Mouse (Mus musculus) CH12F3 (cell line): Measurements from ENCODE around the gene Scgb2a2.
"Not testable (repeated sequence)": the region's sequence is repeated elsewhere in the genome, so short reads cannot be mapped to it uniquely, and the experiment has no call there.

Source experiments
- in situ Hi-C: fragments of 300-500 bp; cut with MboI; formaldehyde crosslinking; loops from 2 replicates; pipeline ENCODE4 v1.14.3; 2020; ENCODE audit warnings: low sequenced_read_pairs

The Scgb2a2 gene

GRCm38 (mm10) chr19:9847262-9847661 lies at the start of gene Scgb2a2:
Gene Scgb2a2, plus strand, starts transcription at chr19:9847562.
- in situ Hi-C loops, result no loop called here

GRCm38 (mm10) chr19:9836581-9837340 lies 10.6 kb upstream of the Scgb2a2 start:
- in situ Hi-C loops, result not testable (repeated sequence)

- in situ Hi-C loops, result no loop called here
Observed at GRCm38 (mm10) chr19:9837341-9837715, 10.0 kb upstream of the Scgb2a2 start.

- in situ Hi-C loops, result not testable (repeated sequence)
Observed at GRCm38 (mm10) chr19:9849368-9850075, 2.2 kb downstream of the Scgb2a2 start.

GRCm38 (mm10) chr19:9860821-9861220 lies 13.5 kb downstream of the Scgb2a2 start:
- in situ Hi-C loops, result not testable (repeated sequence)

GRCm38 (mm10) chr19:9864856-9865255 lies 17.5 kb downstream of the Scgb2a2 start:
- in situ Hi-C loops, result no loop called here

GRCm38 (mm10) chr19:9865466-9865865 lies 18.1 kb downstream of the Scgb2a2 start:
- in situ Hi-C loops, result no loop called here

- in situ Hi-C loops, result no loop called here
Observed at GRCm38 (mm10) chr19:9878186-9878835, 30.9 kb downstream of the Scgb2a2 start.

GRCm38 (mm10) chr19:9886348-9886747 lies 39.0 kb downstream of the Scgb2a2 start:
- in situ Hi-C loops, result no loop called here

GRCm38 (mm10) chr19:9886771-9887170 lies 39.4 kb downstream of the Scgb2a2 start:
- in situ Hi-C loops, result no loop called here

GRCm38 (mm10) chr19:9896067-9896466 lies 48.7 kb downstream of the Scgb2a2 start:
- in situ Hi-C loops, result no loop called here

- in situ Hi-C loops, result no loop called here
Observed at GRCm38 (mm10) chr19:9898339-9899066, 51.1 kb downstream of the Scgb2a2 start.

- in situ Hi-C loops, result no loop called here
Observed at GRCm38 (mm10) chr19:9899072-9899779, 51.9 kb downstream of the Scgb2a2 start, which contains the start of gene Incenp. Gene Incenp, minus strand, starts transcription at chr19:9899551.

GRCm38 (mm10) chr19:9899780-9900146 lies 52.4 kb downstream of the Scgb2a2 start:
- in situ Hi-C loops, result loop anchor here (25.0 kb wide), 1 partner anchor 288 kb away; the partner anchor contains the start of gene Fads1

- in situ Hi-C loops, result loop anchor here (25.0 kb wide), 1 partner anchor 287 kb away; the partner anchor contains the start of gene Fads1
Observed at GRCm38 (mm10) chr19:9900696-9901095, 53.3 kb downstream of the Scgb2a2 start.
